Mouse (Mus musculus): ENCODE measurements around the gene Zfp617.

- TF ChIP-seq CTCF (IDR thresholded peaks at IDR 0.05; ENCODE audit: borderline replicate concordance, control insufficient read depth, extremely low read depth, insufficient read depth, low read length, poor library complexity): no peak
- TF ChIP-seq POLR2A (IDR thresholded peaks at IDR 0.05; ENCODE audit: control insufficient read depth, extremely low read depth, insufficient read depth, low read length, poor library complexity): no peak
These were observed 43.2 kb downstream of the Zfp617 start for GRCm38 (mm10) chr8:71951436-71952161.
